Mouse (Mus musculus) embryonic facial prominence, embryonic 15.5 days (tissue): ENCODE measurements around the gene Mmp23. TPM values are rescaled to one million over a fixed set of nuclear protein-coding genes. Genes with fewer than 3 reads are reported as not detected.

ENCODE experiments used
- polyA plus RNA-seq: library from polyadenylated mRNA; unstranded; fragments of >200 nt; fragmentation: Nextera tagmentation; extraction: Ambion mirVana; gene quantifications from 2 replicates; pipeline ENCODE4 v1.2.1, GENCODE M21; 2015

Gene Mmp23
- polyA plus RNA-seq, 1 experiment from 2014 or later = 39.0 TPM

Other genes with a start within 250 kb of the Mmp23 start
- 3.3 and 4.9 TPM in 2 replicates for gene Cfap74, start 244.2 kb downstream of the Mmp23 start, polyA plus RNA-seq
- 1.2 and 1.3 TPM in 2 replicates for gene Tmem52, start 184.3 kb downstream of the Mmp23 start, polyA plus RNA-seq
- 445 and 456 TPM in 2 replicates for gene Gnb1, start 162.0 kb downstream of the Mmp23 start, polyA plus RNA-seq
- gene Nadk, start 91.0 kb downstream of the Mmp23 start, polyA plus RNA-seq = 83.0 and 88.5 TPM in 2 replicates
- 7.7 and 9.3 TPM in 2 replicates for gene Slc35e2, start 52.0 kb downstream of the Mmp23 start, polyA plus RNA-seq
- 62.1 and 65.6 TPM in 2 replicates for gene Cdk11b, start 28.5 kb downstream of the Mmp23 start, polyA plus RNA-seq
- gene Gm10563, start 8.0 kb downstream of the Mmp23 start, polyA plus RNA-seq = not detected in 2 replicates
- gene Mib2, start 15.8 kb upstream of the Mmp23 start, polyA plus RNA-seq = 36.3 and 36.8 TPM in 2 replicates
- gene Fndc10, start 41.0 kb upstream of the Mmp23 start, polyA plus RNA-seq = 13.5 and 13.9 TPM in 2 replicates
- 135 and 140 TPM in 2 replicates for gene Ssu72, start 51.4 kb upstream of the Mmp23 start, polyA plus RNA-seq
- gene Tmem240, start 81.4 kb upstream of the Mmp23 start, polyA plus RNA-seq = 1.6 and 2.2 TPM in 2 replicates
- gene Atad3a, start 107.7 kb upstream of the Mmp23 start, polyA plus RNA-seq = 84.9 and 89.9 TPM in 2 replicates
- gene Vwa1, start 121.3 kb upstream of the Mmp23 start, polyA plus RNA-seq = 14.2 and 17.4 TPM in 2 replicates
- 0.76 and 1.2 TPM in 2 replicates for gene Tmem88b, start 132.5 kb upstream of the Mmp23 start, polyA plus RNA-seq
- gene Ankrd65, start 137.1 kb upstream of the Mmp23 start, polyA plus RNA-seq = 0.29 and 0.71 TPM in 2 replicates
- gene Mrpl20, start 149.5 kb upstream of the Mmp23 start, polyA plus RNA-seq = 175 and 191 TPM in 2 replicates
- 198 and 206 TPM in 2 replicates for gene Ccnl2, start 159.1 kb upstream of the Mmp23 start, polyA plus RNA-seq
- gene Aurkaip1, start 177.9 kb upstream of the Mmp23 start, polyA plus RNA-seq = 142 TPM in 2 replicates
- 137 and 141 TPM in 2 replicates for gene Mxra8, start 186.3 kb upstream of the Mmp23 start, polyA plus RNA-seq
- 10.0 and 12.2 TPM in 2 replicates for gene Dvl1, start 194.0 kb upstream of the Mmp23 start, polyA plus RNA-seq
- gene Tas1r3, start 210.0 kb upstream of the Mmp23 start, polyA plus RNA-seq = 0.48 and 0.56 TPM in 2 replicates
- 18.0 and 20.1 TPM in 2 replicates for gene Cptp, start 216.1 kb upstream of the Mmp23 start, polyA plus RNA-seq
- 71.7 and 73.1 TPM in 2 replicates for gene Ints11, start 216.2 kb upstream of the Mmp23 start, polyA plus RNA-seq
- 62.6 and 63.6 TPM in 2 replicates for gene Pusl1, start 238.4 kb upstream of the Mmp23 start, polyA plus RNA-seq
- 25.1 and 26.2 TPM in 2 replicates for gene Acap3, start 238.4 kb upstream of the Mmp23 start, polyA plus RNA-seq